ENCODE assay signal across 24 mouse cellular contexts in genomic region chr1:144309901-144310300, GRCm38 (mm10).
DNase-seq lines count a peak whose midpoint lies in the region; ATAC-seq and TF ChIP-seq lines count a peak whose summit lies in the region.
"Had no signal": no experiment of that assay in that cellular context is flagged by ENCODE, and none has a peak within 500 bp of the region (broad histone marks: within the 10 kb centered on the region; RNA-seq: fewer than 3 reads in every experiment).

No protein-coding gene starts in this region.

- 48% methylated on average over 3 of the region's 3 CpGs for WGBS in hindbrain, postnatal 0 days
- WGBS in hindbrain, embryonic 10.5 days = 85% methylated on average over 3 of the region's 3 CpGs

- no peak for ATAC-seq in hindbrain, postnatal 0 days
- ATAC-seq: forebrain, embryonic 13.5 days; inflammation-experienced regulatory T-cells, adult 6 months; intestine, postnatal 0 days had no signal

- no peaks in the 10 kb centered on the region for H3K4me1 ChIP-seq in hindbrain, postnatal 0 days (ENCODE audit: insufficient read depth, low read length)
- no peaks in the 10 kb centered on the region for H3K4me1 ChIP-seq in hindbrain, embryonic 10.5 days (replicated peaks)
- H3K4me1 ChIP-seq: embryonic facial prominence, embryonic 15.5 days; forebrain, embryonic 13.5 days; hindbrain, embryonic 15.5 days had no signal

- DNase-seq in cerebellum, postnatal 10 days = peak; percentile 55 to 69
- DNase-seq in cerebellum, adult 9-11 months = no peak
- peak; percentile 14 for DNase-seq in hindbrain, postnatal 0 days (ENCODE audit: low spot score)
- DNase-seq in hindbrain, embryonic 10.5 days (ENCODE audit: low spot score) = no peak
- DNase-seq in Muller cell, postnatal 12 days (ENCODE audit: inconsistent ontology term) = peak; percentile 18
- DNase-seq in brain, embryonic 14.5 days (ENCODE audit: low read depth) = peak; percentile 48
- no peak for DNase-seq in kidney, postnatal 25 days
- no peak for DNase-seq in heart, postnatal 36 days
- DNase-seq: adrenal gland, postnatal 25 days; cerebellum, adult 11 months; cerebellum, adult 9-10 months; embryo, embryonic 11 days; gastrocnemius, postnatal 10 days; heart, adult 18-20 months; heart, postnatal 14 days; kidney, adult 8-10 months had no signal

- H3K36me3 ChIP-seq in hindbrain, postnatal 0 days (ENCODE audit: insufficient read depth, low read length) = no peaks in the 10 kb centered on the region
- H3K36me3 ChIP-seq in hindbrain, embryonic 10.5 days = no peaks in the 10 kb centered on the region
- H3K36me3 ChIP-seq: embryonic facial prominence, embryonic 15.5 days; heart, embryonic 15.5 days; hindbrain, embryonic 15.5 days had no signal

- H3K27me3 ChIP-seq in hindbrain, postnatal 0 days (ENCODE audit: insufficient read depth, low read length) = no peaks in the 10 kb centered on the region
- H3K27me3 ChIP-seq in hindbrain, embryonic 10.5 days (ENCODE audit: insufficient read depth, poor library complexity, severe bottlenecking) = no peaks in the 10 kb centered on the region
- H3K27me3 ChIP-seq: CH12.LX; embryonic facial prominence, embryonic 15.5 days; forebrain, embryonic 13.5 days; heart, embryonic 15.5 days; hindbrain, embryonic 15.5 days had no signal

- no peak overlapping the region for H3K4me2 ChIP-seq in hindbrain, postnatal 0 days (ENCODE audit: low read depth, low read length)
- H3K4me2 ChIP-seq: embryonic facial prominence, embryonic 15.5 days; forebrain, embryonic 13.5 days; heart, embryonic 11.5 days; heart, embryonic 15.5 days; hindbrain, embryonic 15.5 days had no signal

- H3K27ac ChIP-seq in hindbrain, postnatal 0 days = no peak overlapping the region
- H3K27ac ChIP-seq in hindbrain, embryonic 10.5 days = no peak overlapping the region
- H3K27ac ChIP-seq: embryonic facial prominence, embryonic 15.5 days; forebrain, embryonic 13.5 days; heart, embryonic 15.5 days; hindbrain, embryonic 15.5 days had no signal

- no peak for TF ChIP-seq POLR2A in brain, embryonic 14.5 days (IDR thresholded peaks at IDR 0.05; ENCODE audit: borderline replicate concordance, extremely low read depth, insufficient read depth, insufficient read length, poor library complexity, severe bottlenecking)

- H3K4me3 ChIP-seq in hindbrain, postnatal 0 days (ENCODE audit: low read length) = no peak overlapping the region
- H3K4me3 ChIP-seq in hindbrain, embryonic 10.5 days = no peak overlapping the region
- H3K4me3 ChIP-seq: embryonic facial prominence, embryonic 15.5 days; forebrain, embryonic 13.5 days; heart, embryonic 15.5 days; hindbrain, embryonic 15.5 days had no signal

- no peaks in the 10 kb centered on the region for H3K9me3 ChIP-seq in hindbrain, postnatal 0 days (ENCODE audit: low read length)
- H3K9me3 ChIP-seq in hindbrain, embryonic 10.5 days = no peaks in the 10 kb centered on the region
- H3K9me3 ChIP-seq: embryonic facial prominence, embryonic 15.5 days; forebrain, embryonic 13.5 days; heart, embryonic 15.5 days; hindbrain, embryonic 15.5 days had no signal

- TF ChIP-seq CTCF in hindbrain, postnatal 0 days (IDR thresholded peaks at IDR 0.05; ENCODE audit: low read depth) = no peak
- TF ChIP-seq CTCF in brain, embryonic 14.5 days (IDR thresholded peaks at IDR 0.05; ENCODE audit: borderline replicate concordance, extremely low read depth, insufficient read depth, insufficient read length) = no peak

- no peak overlapping the region for H3K9ac ChIP-seq in hindbrain, postnatal 0 days (replicated peaks; ENCODE audit: low read length)
- H3K9ac ChIP-seq: embryonic facial prominence, embryonic 15.5 days; forebrain, embryonic 13.5 days; heart, embryonic 15.5 days; hindbrain, embryonic 15.5 days had no signal

- intact Hi-C loops in heart, postnatal 36 days (cut with DNase I) = loop anchor here (2.0 kb wide), 1 partner anchor 27 kb away; no protein-coding TSS in a partner anchor

Comparison
In these comparisons a context has a peak if more than half of its experiments do, and no peak if none do; other contexts are left out.
1. DNase-seq: peak in cerebellum, postnatal 10 days (2 of 2), hindbrain, postnatal 0 days (single experiment), Muller cell, postnatal 12 days (single experiment) and brain, embryonic 14.5 days (single experiment); none in cerebellum, adult 9-11 months (single experiment), hindbrain, embryonic 10.5 days (single experiment), kidney, postnatal 25 days (0 of 2) and heart, postnatal 36 days (0 of 2).